Mouse (Mus musculus): ENCODE measurements around the gene Gm49394.

Gm49394 gene

DNA sequence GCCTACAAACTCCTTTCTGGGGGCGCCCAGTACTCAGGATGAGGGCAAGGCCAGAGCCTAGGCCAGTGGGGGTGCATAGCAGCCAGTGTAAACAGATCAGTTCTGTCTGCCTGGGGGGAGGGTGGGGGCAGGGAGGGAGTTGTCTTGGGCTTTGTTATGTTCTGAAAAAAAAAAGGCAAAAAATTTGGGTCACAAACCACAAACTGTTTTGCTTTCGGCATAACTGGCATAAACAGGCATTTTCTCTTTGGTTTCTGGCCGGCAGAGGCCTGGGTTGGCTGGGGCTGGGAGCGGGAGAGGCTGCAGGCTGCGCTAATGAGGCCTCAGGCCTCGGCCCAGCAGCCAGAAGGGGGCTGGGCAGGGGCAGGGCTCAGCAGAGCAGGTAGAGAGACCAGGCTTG is 23.1 kb downstream of the Gm49394 start:
- no peaks in the 10 kb centered on the region for H3K27me3 ChIP-seq (ENCODE audit: control insufficient read depth, insufficient read depth, low read length, poor library complexity, severe bottlenecking)
- H3K36me3 ChIP-seq (ENCODE audit: control insufficient read depth, insufficient read depth, low read length, poor library complexity, severe bottlenecking): no peaks in the 10 kb centered on the region
- DNase-seq (ENCODE audit: low read depth, low spot score): no peak

DNA sequence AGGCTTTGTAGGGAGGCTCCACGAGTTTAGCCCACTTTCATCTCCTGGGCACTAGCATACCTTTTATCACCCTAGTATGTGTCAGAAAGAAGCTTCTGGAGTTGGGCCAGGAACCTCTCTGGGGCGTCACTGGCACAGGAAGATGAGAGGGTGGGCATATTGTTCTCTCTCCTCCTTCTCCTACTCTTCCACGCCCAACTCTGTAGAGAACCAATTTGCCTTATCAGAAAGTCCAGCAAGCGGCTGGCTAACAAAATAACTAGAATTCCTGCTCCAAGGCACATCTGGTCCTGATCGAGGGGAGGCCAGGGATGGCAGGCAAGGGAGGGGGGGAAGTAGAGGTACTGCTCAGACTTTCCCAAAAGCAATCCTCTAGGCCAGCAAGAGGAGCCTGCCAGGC is 24.7 kb downstream of the Gm49394 start:
- H3K27me3 ChIP-seq (ENCODE audit: control insufficient read depth, insufficient read depth, low read length, poor library complexity, severe bottlenecking): no peaks in the 10 kb centered on the region
- DNase-seq (ENCODE audit: low read depth, low spot score): no peak
- H3K36me3 ChIP-seq (ENCODE audit: control insufficient read depth, insufficient read depth, low read length, poor library complexity, severe bottlenecking): no peaks in the 10 kb centered on the region

DNA sequence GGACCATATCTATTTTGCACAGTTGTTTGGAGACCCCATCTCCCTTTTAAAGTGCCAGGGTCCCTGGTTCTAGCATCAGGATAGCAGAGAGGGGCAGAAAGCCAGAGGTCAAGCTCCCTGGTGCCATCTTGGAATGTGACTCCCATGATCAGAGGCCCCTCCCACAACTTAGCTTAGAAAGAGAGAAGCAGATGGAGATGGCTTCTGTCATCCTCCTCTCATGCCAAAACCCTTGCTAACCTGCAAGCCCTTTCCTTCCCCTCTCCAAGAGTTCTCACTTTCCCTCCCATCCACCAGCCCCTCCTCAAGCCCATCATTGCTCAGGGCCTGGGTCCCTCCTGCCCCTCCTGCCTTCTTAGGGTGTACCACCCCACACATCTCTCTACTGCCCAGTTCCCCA is 33.6 kb downstream of the Gm49394 start:
- no peak for DNase-seq (ENCODE audit: low read depth, low spot score)
- Histone ChIP-seq H3K36me3 (ENCODE audit: control insufficient read depth, insufficient read depth, low read length, poor library complexity, severe bottlenecking) (no peaks in the 10 kb centered on the region), H3K27me3 (ENCODE audit: control insufficient read depth, insufficient read depth, low read length, poor library complexity, severe bottlenecking) (no peaks in the 10 kb centered on the region)

DNA sequence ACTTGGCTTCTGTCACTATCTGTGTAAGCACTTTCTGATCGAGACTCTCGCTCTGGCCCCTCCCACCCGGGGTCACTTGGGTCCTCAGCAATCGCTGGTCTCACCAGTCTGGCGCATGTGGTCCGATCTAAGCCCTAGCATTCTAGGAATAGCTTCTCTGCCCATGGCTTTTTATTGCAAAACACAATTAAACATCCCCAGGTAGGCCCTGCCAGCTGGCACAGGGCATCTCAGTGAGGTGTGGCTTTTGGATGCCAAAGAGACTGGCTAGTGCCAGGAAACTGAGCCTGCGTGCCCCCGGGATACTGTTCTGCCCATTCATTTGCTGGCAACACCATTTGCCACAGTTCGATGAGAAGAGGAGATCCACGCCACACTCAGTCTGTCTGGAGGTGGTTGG is 39.1 kb downstream of the Gm49394 start:
- Histone ChIP-seq H3K27me3 (ENCODE audit: control insufficient read depth, insufficient read depth, low read length, poor library complexity, severe bottlenecking) (no peaks in the 10 kb centered on the region), H3K36me3 (ENCODE audit: control insufficient read depth, insufficient read depth, low read length, poor library complexity, severe bottlenecking) (no peaks in the 10 kb centered on the region)
- no peak for DNase-seq (ENCODE audit: low read depth, low spot score)

DNA sequence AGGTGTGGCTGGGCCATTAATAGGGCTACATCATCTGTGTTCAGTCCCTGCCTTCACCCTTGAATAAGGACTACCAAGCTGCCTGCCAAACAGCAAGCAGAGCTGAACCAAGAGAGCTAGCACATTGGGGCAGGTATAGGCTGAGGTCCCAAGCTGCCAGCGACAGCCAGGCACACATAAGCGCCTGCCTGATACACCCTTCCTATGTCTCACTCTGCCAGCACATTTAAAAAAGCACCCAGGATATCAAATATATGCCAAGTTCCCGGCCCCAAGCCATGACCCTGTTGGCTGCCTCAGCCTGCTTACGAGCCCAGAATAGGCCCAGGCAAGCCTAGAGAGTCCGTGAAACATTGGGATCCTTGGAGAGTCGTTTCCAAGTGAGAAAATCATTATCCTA is 39.9 kb downstream of the Gm49394 start:
- Histone ChIP-seq H3K27me3 (ENCODE audit: control insufficient read depth, insufficient read depth, low read length, poor library complexity, severe bottlenecking) (no peaks in the 10 kb centered on the region), H3K36me3 (ENCODE audit: control insufficient read depth, insufficient read depth, low read length, poor library complexity, severe bottlenecking) (no peaks in the 10 kb centered on the region)
- no peak for DNase-seq (ENCODE audit: low read depth, low spot score)

DNA sequence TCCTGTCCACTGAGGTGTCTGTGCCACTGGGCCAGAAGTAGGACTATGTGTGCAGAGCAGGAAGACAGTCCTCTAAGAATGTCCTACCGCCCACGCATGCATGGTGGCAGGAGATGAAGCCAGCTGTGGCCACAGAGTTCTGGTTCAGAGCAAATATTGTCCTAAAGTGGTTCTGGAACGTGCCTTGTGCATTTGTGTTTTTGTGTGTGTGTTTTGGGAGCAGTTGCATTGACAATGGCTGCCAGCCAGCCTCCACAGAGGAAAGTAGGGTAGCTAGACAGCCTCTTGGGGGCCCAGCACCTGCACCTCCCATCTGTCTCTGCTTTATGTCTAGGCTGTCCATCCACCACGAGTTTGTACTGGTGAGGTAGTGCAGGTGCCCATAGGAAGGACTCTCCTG is 47.6 kb downstream of the Gm49394 start:
- no peaks in the 10 kb centered on the region; the same call in 1 of the 2 replicates for H3K27me3 ChIP-seq (ENCODE audit: control insufficient read depth, insufficient read depth, low read length, poor library complexity, severe bottlenecking)
- no peak for DNase-seq (ENCODE audit: low read depth, low spot score)

DNA sequence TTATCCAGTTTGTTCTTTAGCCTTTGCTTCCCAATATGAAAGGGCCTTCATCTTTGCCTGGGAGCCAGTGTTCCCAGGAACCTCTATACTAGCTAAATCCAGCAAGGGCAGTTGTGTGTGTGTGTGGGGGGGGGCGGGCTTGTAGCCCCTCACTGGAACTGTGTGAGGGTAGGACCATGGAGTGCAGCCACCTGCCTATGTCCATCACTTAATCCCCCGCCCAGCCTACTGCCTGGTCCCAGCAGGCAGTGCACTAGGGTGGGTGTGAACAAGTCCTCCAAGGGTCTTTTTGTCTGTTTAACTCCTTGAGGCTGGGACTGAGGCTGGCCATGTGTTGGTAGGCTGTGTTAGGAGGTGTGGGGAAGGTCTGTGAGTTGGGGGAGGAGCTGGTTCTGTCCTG is 56.7 kb downstream of the Gm49394 start:
- Histone ChIP-seq H3K27me3 (ENCODE audit: control insufficient read depth, insufficient read depth, low read length, poor library complexity, severe bottlenecking) (no peaks in the 10 kb centered on the region), H3K36me3 (ENCODE audit: control insufficient read depth, insufficient read depth, low read length, poor library complexity, severe bottlenecking) (no peaks in the 10 kb centered on the region)
- DNase-seq (ENCODE audit: low read depth, low spot score): no peak

More for the DNA sequence above, 47.6 kb downstream of the Gm49394 start:
- H3K36me3 ChIP-seq (ENCODE audit: control insufficient read depth, insufficient read depth, low read length, poor library complexity, severe bottlenecking): no peaks in the 10 kb centered on the region

DNA sequence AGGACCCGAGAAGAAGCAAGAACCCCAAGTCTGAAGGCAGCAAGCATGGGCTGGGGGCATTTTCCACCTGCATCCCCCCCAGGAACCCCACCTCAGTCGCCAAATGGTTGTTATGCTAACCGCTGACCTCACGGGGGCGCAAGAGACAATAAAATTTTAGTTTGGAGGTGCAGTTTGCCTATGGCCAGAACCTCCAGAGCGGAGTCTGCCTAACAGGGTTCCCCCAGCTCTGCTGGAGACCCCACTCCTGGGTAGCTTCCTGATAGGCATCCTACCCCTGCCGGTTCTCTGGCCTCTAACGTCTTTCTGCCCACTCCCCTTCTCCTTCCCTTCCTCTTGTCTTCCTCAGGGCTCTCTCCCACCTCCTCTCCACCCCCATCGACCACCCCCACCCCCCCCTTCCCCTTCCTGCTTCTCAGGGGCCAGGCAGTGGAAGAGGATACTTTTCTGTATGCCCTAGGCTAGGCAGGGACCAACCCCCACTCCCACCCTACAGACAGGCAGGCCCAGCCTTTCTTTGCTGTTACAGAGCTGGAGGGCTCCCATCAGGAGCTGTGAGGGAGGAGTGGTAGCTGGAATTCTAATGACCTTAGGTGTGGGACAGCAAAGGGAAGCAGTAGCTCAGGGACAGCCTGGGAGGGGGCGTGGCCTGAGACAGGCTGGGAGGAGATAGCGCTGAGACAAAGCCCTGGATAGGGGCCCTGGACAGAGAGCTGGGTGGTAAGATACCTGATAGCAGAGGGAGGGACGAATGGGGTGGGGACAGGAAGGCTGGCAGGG is 58.9 kb downstream of the Gm49394 start:
- Histone ChIP-seq H3K27me3 (ENCODE audit: control insufficient read depth, insufficient read depth, low read length, poor library complexity, severe bottlenecking) (no peaks in the 10 kb centered on the region), H3K36me3 (ENCODE audit: control insufficient read depth, insufficient read depth, low read length, poor library complexity, severe bottlenecking) (no peaks in the 10 kb centered on the region)
- DNase-seq (ENCODE audit: low read depth, low spot score): peak; percentile 22

DNA sequence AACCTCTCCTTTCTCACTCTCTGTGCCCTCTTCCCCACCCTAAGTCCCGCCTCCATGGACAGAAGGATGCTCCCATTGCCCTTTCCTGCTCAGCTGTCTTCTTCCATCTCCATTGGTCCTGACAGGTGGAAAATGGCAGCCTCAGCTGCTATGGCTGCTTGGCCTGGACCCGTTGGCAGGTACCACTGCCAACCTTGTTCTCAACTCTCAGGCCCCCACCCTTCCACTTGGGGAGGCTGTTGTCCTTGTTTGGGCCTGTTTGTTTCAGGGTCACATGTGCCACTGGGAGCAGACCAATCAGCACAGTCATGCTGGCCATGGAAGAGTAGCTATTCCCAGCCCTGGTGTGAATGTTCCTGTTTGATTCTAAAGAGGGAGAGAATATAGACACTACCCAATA is 68.8 kb downstream of the Gm49394 start:
- DNase-seq (ENCODE audit: low read depth, low spot score): no peak
- H3K36me3 ChIP-seq (ENCODE audit: control insufficient read depth, insufficient read depth, low read length, poor library complexity, severe bottlenecking): no peaks in the 10 kb centered on the region
- H3K27me3 ChIP-seq (ENCODE audit: control insufficient read depth, insufficient read depth, low read length, poor library complexity, severe bottlenecking): no peaks in the 10 kb centered on the region
